Comparison of ENCODE assay signal across 8 mouse cellular contexts in the genomic region with DNA sequence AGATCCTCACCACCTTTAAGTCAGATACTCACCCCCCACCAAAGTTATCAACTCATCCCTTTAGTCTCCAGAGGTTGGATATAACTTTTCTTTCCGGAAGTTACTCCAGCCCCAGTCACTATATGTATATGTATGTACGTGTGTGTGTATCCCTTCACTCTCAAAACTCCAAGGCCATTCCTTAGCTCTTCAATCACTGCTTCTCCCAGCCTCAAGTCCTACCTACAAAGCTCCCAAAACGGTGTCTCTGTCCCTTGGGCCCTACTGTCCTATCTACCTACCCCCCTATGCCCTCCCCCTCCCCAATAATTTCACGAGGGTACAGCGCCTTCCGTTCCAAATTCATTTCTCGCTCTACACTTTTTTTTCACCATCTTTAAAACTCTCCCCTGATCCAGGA. TPM values are rescaled to one million over a fixed set of nuclear protein-coding genes. Genes with fewer than 3 reads are reported as not detected.
DNase-seq lines count a peak whose midpoint lies in the region; ATAC-seq and TF ChIP-seq lines count a peak whose summit lies in the region.

No protein-coding gene starts in this region.

- WGBS in liver, adult 2 months: 0% methylated on average over 7 of the region's 7 CpGs
- 26% methylated on average over 7 of the region's 7 CpGs for WGBS in embryonic facial prominence, embryonic 13.5 days
- WGBS in limb, embryonic 10.5 days: 16% methylated on average over 7 of the region's 7 CpGs
- 21% methylated on average over 7 of the region's 7 CpGs for WGBS in neural tube, embryonic 13.5 days

- no peak; the same call in 1 of the 2 replicates for ATAC-seq in embryonic facial prominence, embryonic 13.5 days (ENCODE audit: insufficient number of reproducible peaks, insufficient read depth, low FRiP score, low TSS enrichment, low read depth)
- ATAC-seq in neural tube, embryonic 13.5 days (ENCODE audit: low read depth): peak; percentile 57
- no peak for ATAC-seq in frontal cortex, adult (ENCODE audit: low TSS enrichment)

- TF ChIP-seq POLR2A in liver, adult 2 months (IDR thresholded peaks at IDR 0.05; ENCODE audit: extremely low read depth, insufficient read depth, low read length): no peak

- H3K4me2 ChIP-seq in embryonic facial prominence, embryonic 13.5 days: peak overlapping the region; percentile 58
- peak overlapping the region; percentile 58 for H3K4me2 ChIP-seq in neural tube, embryonic 13.5 days

- peak overlapping the region; percentile 97 for H3K9ac ChIP-seq in liver, adult 2 months (ENCODE audit: low read depth, low read length)
- peak overlapping the region; percentile 76 for H3K9ac ChIP-seq in embryonic facial prominence, embryonic 13.5 days
- H3K9ac ChIP-seq in neural tube, embryonic 13.5 days: peak overlapping the region; percentile 80

- H3K79me2 ChIP-seq in liver, adult 2 months (ENCODE audit: control insufficient read depth, insufficient read depth, low read length): peaks cover 2% of the 10 kb centered on the region; the same call in 1 of the 2 replicates

- TF ChIP-seq CTCF in liver, adult 2 months (IDR thresholded peaks at IDR 0.05; ENCODE audit: low read depth, low read length): no peak

- peak overlapping the region; percentile 85 for H3K4me3 ChIP-seq in liver, adult 2 months (ENCODE audit: insufficient read depth, low read depth, low read length)
- H3K4me3 ChIP-seq in embryonic facial prominence, embryonic 13.5 days: peak overlapping the region; percentile 58
- peak overlapping the region; percentile 64 for H3K4me3 ChIP-seq in limb, embryonic 10.5 days
- peak overlapping the region; percentile 57 for H3K4me3 ChIP-seq in neural tube, embryonic 13.5 days

- no peaks in the 10 kb centered on the region for H3K27me3 ChIP-seq in liver, adult 2 months (ENCODE audit: control insufficient read depth, insufficient read depth, low read length)
- no peaks in the 10 kb centered on the region for H3K27me3 ChIP-seq in embryonic facial prominence, embryonic 13.5 days
- no peaks in the 10 kb centered on the region for H3K27me3 ChIP-seq in limb, embryonic 10.5 days (ENCODE audit: low read depth, poor library complexity, severe bottlenecking)
- no peaks in the 10 kb centered on the region for H3K27me3 ChIP-seq in neural tube, embryonic 13.5 days

- peaks cover 23% of the 10 kb centered on the region for H3K4me1 ChIP-seq in liver, adult 2 months (ENCODE audit: control insufficient read depth, insufficient read depth, low read length)
- 0 out of 2 replicates have a peak, but pooled peaks cover 2% of the 10 kb centered on the region for H3K4me1 ChIP-seq in embryonic facial prominence, embryonic 13.5 days
- H3K4me1 ChIP-seq in limb, embryonic 10.5 days: no peaks in the 10 kb centered on the region
- H3K4me1 ChIP-seq in neural tube, embryonic 13.5 days (replicated peaks): peaks cover 5% of the 10 kb centered on the region

- peak overlapping the region; percentile 99 for H3K27ac ChIP-seq in liver, adult 2 months (replicated peaks; ENCODE audit: insufficient read depth, low read depth, low read length)
- peak overlapping the region; percentile 81; the same call in 1 of the 2 replicates for H3K27ac ChIP-seq in embryonic facial prominence, embryonic 13.5 days
- peak overlapping the region; percentile 85 for H3K27ac ChIP-seq in limb, embryonic 10.5 days
- 0 out of 2 replicates have a peak overlapping the region, but pooled peaks have one; percentile 67 for H3K27ac ChIP-seq in neural tube, embryonic 13.5 days (replicated peaks)

- DNase-seq in liver, adult 2 months (ENCODE audit: extremely low read depth, low read depth, low spot score): peak; percentile 41
- DNase-seq in liver: no peak
- peak; percentile 28 for DNase-seq in limb, embryonic 10.5 days (ENCODE audit: low spot score)
- DNase-seq in adrenal gland, postnatal 25 days: no peak
- DNase-seq in thymus, postnatal 14 days: no peak

- H3K9me3 ChIP-seq in embryonic facial prominence, embryonic 13.5 days: no peaks in the 10 kb centered on the region
- H3K9me3 ChIP-seq in limb, embryonic 10.5 days (replicated peaks): no peaks in the 10 kb centered on the region
- H3K9me3 ChIP-seq in neural tube, embryonic 13.5 days: no peaks in the 10 kb centered on the region

- peaks cover 12% of the 10 kb centered on the region for H3K36me3 ChIP-seq in liver, adult 2 months (ENCODE audit: control insufficient read depth, insufficient read depth, low read length)
- H3K36me3 ChIP-seq in embryonic facial prominence, embryonic 13.5 days: peaks cover 11% of the 10 kb centered on the region
- H3K36me3 ChIP-seq in limb, embryonic 10.5 days: peaks cover 17% of the 10 kb centered on the region
- peaks cover 10% of the 10 kb centered on the region; the same call in 1 of the 2 replicates for H3K36me3 ChIP-seq in neural tube, embryonic 13.5 days

RNA-seq across cellular contexts. Expression of gene Lamp2, which starts 0.8 kb away (rescaled TPM):
- total RNA-seq in liver, adult 2 months (2014; rRNA removed): 414 and 458 TPM in 2 replicates
- 203 and 230 TPM in 2 replicates for polyA plus RNA-seq in liver, adult 2 months (2012; rRNA removed)
- polyA plus RNA-seq in embryonic facial prominence, embryonic 13.5 days (2015; fragmentation: Nextera tagmentation; extraction: Ambion mirVana): 108 and 120 TPM in 2 replicates
- polyA plus RNA-seq in limb, embryonic 10.5 days (2016; fragmentation: Nextera tagmentation; extraction: Ambion mirVana): 54.3 and 61.1 TPM in 2 replicates
- 66.6 and 74.5 TPM in 2 replicates for polyA plus RNA-seq in neural tube, embryonic 13.5 days (2015; fragmentation: Nextera tagmentation; extraction: Ambion mirVana)
- 251 and 254 TPM in 2 replicates for total RNA-seq in adrenal gland, postnatal 25 days (2021)

Comparison
In these comparisons a context has a peak if more than half of its experiments do, and no peak if none do; other contexts are left out.
1. DNase-seq: peak in liver, adult 2 months (single experiment) and limb, embryonic 10.5 days (single experiment); none in liver (single experiment), adrenal gland, postnatal 25 days (single experiment) and thymus, postnatal 14 days (single experiment).
2. Peak in every context shown above with its lines, with median percentiles within 50 percentile points of each other: H3K27ac ChIP-seq, H3K4me3 ChIP-seq and H3K9ac ChIP-seq.